Mouse (Mus musculus): ENCODE data around the gene Rbm19. TPM values are rescaled to one million over a fixed set of nuclear protein-coding genes. Genes with fewer than 3 reads are reported as not detected.
A peak's percentile ranks its signal among the peaks of the same experiment; 100 is the strongest.

Rbm19 gene
- polyA plus RNA-seq, 1 experiment = 16.8 TPM

DNA sequence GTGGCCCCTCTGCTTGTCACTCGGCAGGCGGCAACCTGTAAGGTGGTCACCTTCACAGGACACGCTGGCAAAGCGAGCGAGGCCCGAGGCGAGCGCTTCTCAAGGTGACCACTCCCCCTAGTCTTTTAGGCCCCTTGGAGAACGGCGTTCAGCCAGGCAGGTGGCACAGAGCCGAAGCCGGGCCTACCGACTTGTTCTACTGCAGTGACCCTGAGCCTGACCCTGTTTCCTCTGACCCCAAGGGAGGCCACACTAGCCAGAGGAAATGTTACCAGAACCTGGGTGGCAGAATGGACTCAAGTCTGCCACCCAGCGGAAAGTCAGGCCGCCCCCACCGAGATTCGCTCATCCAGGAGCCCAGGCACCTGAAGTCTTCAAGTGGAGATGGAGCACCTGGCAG, 94.9 kb downstream of the Rbm19 start:
- TF ChIP-seq CTCF (IDR thresholded peaks at IDR 0.05; ENCODE audit: borderline replicate concordance, insufficient read depth, low read length) = peak; percentile 22; the same call in 1 of the 2 replicates
- no peak for TF ChIP-seq POLR2A (IDR thresholded peaks at IDR 0.05; ENCODE audit: low read depth, low read length)
- no peak overlapping the region for H3K4me3 ChIP-seq (ENCODE audit: insufficient read depth, low read length)
- H3K4me1 ChIP-seq (ENCODE audit: control insufficient read depth, insufficient read depth, low read length) = no peaks in the 10 kb centered on the region
- H3K27ac ChIP-seq (ENCODE audit: insufficient read depth, low read length) = no peak overlapping the region

DNA sequence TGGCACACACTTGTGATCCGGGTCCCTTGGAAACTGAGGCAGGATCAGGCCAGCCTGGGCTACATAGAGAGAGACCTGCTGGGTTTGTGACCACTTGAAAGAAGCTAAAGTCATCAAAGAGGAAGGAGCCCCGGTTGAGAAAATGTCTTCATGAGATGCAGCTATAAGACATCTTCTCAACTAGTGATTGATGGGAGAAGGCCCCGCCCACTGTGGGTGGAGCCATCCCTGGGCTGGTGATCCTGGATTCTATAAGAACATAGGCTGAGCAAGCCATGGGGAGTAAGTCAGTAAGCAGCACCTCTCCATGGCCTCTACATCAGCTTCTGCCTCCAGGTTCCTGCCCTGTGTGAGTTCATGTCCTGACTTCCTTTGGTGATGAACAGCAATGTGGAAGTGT, 98.2 kb downstream of the Rbm19 start:
- H3K27ac ChIP-seq (ENCODE audit: insufficient read depth, low read length) = no peak overlapping the region
- TF ChIP-seq POLR2A (IDR thresholded peaks at IDR 0.05; ENCODE audit: low read depth, low read length) = no peak
- TF ChIP-seq CTCF (IDR thresholded peaks at IDR 0.05; ENCODE audit: borderline replicate concordance, insufficient read depth, low read length) = no peak
- H3K4me1 ChIP-seq (ENCODE audit: control insufficient read depth, insufficient read depth, low read length) = no peaks in the 10 kb centered on the region
- H3K4me3 ChIP-seq (ENCODE audit: insufficient read depth, low read length) = no peak overlapping the region

DNA sequence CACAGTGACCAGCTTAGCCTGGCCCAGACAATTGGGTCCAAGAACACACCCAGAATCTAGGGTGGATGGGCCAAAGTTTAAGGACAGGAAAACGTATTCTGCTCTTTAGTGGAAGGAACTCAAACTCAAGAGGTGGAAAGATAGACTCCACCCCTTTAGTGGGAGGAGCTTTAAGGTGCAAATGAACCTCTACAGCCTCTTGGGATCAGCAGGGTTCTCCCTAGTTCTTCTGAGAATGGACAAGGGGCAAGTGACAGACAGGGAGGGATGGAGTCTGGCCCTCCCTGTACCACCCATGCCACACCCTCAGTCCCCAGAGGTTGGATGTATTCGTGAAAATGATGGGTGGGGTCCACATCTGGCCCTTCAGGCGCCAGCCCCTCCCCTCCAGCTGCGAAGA, 105.0 kb downstream of the Rbm19 start:
- H3K4me1 ChIP-seq (ENCODE audit: control insufficient read depth, insufficient read depth, low read length) = no peaks in the 10 kb centered on the region
- TF ChIP-seq POLR2A (IDR thresholded peaks at IDR 0.05; ENCODE audit: low read depth, low read length) (no peak), CTCF (IDR thresholded peaks at IDR 0.05; ENCODE audit: borderline replicate concordance, insufficient read depth, low read length) (no peak)
- no peak overlapping the region for H3K4me3 ChIP-seq (ENCODE audit: insufficient read depth, low read length)
- no peak overlapping the region for H3K27ac ChIP-seq (ENCODE audit: insufficient read depth, low read length)

DNA sequence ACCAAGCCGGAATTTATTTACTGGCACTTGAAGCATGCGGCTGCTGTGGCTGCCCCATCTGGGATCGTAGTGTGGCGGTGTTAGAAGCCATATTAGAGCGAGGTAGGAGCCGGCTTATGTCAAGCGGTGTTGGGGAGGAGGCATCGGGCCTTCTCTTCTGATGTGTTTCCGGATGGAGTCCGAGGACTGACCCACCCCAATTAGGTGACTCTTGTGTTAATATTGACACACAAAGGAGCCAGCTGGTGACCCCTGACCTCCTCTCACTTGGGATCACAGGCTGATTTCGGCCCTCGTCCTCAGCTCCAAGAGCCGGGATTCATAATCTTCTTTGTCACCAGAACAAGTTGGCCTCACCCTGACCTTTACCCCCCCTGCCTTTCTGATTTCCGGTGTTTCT, 109.1 kb downstream of the Rbm19 start:
- TF ChIP-seq POLR2A (IDR thresholded peaks at IDR 0.05; ENCODE audit: low read depth, low read length) (no peak), CTCF (IDR thresholded peaks at IDR 0.05; ENCODE audit: borderline replicate concordance, insufficient read depth, low read length) (no peak)
- H3K27ac ChIP-seq (ENCODE audit: insufficient read depth, low read length) = no peak overlapping the region
- no peak overlapping the region for H3K4me3 ChIP-seq (ENCODE audit: insufficient read depth, low read length)
- H3K4me1 ChIP-seq (ENCODE audit: control insufficient read depth, insufficient read depth, low read length) = no peaks in the 10 kb centered on the region

DNA sequence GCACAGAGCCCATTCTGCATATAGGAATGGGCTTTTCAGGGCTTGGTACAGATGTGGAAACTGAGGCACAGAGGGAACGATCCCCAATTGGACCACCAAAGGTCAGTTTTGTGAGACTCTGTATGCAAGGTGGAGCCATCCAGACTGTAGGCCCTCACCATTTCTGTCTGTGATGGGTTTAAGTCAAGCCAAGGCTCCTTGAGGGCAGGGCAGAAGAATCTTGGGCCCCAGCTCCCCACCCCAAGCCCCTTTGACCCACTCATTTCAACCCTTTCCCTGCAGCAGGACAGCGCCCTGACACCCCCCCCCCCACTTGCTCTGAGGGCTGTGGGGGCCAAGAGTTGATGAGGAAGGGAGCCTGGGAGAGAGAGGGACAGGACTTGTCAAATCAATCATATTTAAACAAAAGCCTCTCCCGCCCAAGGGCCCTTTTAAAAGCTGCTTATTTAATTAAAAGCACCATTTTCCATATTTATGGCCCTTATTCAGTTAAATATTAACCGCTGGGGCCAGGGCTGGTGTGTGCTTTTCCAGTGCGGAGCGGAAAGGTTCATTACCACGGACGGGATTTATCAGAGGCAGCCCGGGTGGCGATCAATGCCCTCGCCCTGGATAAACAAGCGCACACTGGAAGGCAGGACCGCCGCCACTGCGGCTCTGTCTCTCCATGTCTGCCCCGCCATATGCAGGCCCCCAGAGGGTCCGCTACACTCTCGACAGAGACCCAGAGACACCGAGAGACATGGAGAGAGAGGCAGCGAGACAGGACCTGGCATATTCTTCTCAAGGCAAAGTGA, 112.5 kb downstream of the Rbm19 start:
- Histone ChIP-seq H3K4me1 (ENCODE audit: control insufficient read depth, insufficient read depth, low read length) (no peaks in the 10 kb centered on the region), H3K27ac (ENCODE audit: insufficient read depth, low read length) (no peak overlapping the region), H3K4me3 (ENCODE audit: insufficient read depth, low read length) (no peak overlapping the region)
- TF ChIP-seq POLR2A (IDR thresholded peaks at IDR 0.05; ENCODE audit: low read depth, low read length) (no peak), CTCF (IDR thresholded peaks at IDR 0.05; ENCODE audit: borderline replicate concordance, insufficient read depth, low read length) (no peak)

DNA sequence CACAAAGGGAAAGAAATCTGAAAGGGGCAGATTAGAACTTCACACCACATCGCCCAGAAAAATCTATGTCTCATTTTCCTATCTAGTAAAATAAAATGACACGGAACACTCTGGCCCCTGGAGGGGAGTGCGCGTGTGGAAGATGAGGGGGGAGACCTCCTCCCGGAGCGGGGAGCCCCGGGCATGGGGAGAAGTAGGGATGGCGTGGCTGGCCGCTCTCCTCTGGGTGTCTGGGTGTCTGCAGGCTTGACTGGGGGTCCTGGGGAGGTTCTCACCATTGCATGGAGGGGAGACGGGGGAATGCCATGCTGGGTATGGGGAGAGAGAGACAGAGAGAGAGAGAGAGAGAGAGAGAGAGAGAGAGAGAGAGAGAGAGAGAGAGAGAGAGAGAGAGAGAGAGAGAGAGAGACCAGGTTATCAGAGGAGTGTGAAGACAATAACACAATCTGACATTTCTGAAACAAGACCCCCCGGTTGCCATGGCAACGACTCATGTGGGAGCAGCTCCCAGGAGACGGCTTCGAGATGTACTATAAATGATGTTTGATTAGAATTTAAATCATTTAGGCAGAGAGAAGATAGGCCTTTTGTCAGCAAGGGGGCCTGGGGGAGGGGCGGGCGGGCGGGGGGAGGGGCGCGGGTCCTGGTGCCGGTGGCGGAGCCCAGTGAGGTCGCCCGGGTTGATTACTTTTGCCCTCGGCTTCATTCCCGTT, 115.3 kb downstream of the Rbm19 start:
- TF ChIP-seq CTCF (IDR thresholded peaks at IDR 0.05; ENCODE audit: borderline replicate concordance, insufficient read depth, low read length) (no peak), POLR2A (IDR thresholded peaks at IDR 0.05; ENCODE audit: low read depth, low read length) (no peak)
- Histone ChIP-seq H3K4me1 (ENCODE audit: control insufficient read depth, insufficient read depth, low read length) (no peaks in the 10 kb centered on the region), H3K4me3 (ENCODE audit: insufficient read depth, low read length) (no peak overlapping the region), H3K27ac (ENCODE audit: insufficient read depth, low read length) (no peak overlapping the region)

DNA sequence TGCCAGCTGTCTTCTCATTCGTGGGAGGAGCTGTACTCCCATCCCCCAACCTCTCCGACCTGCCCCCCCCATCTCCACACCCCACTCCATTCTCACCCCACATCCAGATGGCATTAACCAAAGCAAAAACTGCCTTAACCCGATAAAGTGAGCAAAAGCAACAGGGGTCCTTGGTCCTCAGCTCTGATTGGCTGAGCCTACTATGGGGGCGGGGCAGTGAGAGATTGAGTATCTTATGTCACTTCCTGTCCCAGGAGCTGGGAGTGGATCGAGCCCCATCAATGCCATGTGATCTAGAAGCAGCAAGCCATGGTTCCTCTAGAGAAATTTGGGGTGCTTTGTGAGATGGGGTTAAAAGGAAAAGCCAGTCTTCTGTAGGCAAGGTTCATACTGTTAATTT, 118.9 kb downstream of the Rbm19 start:
- no peaks in the 10 kb centered on the region for H3K4me1 ChIP-seq (ENCODE audit: control insufficient read depth, insufficient read depth, low read length)
- no peak overlapping the region for H3K27ac ChIP-seq (ENCODE audit: insufficient read depth, low read length)
- H3K4me3 ChIP-seq (ENCODE audit: insufficient read depth, low read length) = no peak overlapping the region
- TF ChIP-seq CTCF (IDR thresholded peaks at IDR 0.05; ENCODE audit: borderline replicate concordance, insufficient read depth, low read length) (no peak), POLR2A (IDR thresholded peaks at IDR 0.05; ENCODE audit: low read depth, low read length) (no peak)

DNA sequence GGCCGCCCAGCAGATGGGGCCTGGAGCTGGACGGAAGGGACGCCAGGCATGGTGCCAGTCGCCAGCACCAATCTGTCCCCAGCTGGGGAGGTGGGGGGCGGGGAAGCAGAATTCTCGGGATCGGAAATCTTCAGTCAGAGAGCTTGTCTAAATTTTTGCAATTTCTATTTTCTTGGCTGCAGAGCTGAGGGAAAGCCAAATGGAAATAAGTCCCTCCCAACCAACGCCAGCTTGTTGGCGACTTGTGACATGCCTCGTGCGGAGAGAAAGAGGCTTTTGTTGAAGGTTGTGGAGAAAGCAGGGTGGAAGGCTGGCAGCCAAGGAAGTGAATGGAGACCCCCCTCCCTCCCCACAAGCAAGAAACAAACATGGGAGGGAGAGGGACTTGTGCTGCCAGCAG, 119.3 kb downstream of the Rbm19 start:
- Histone ChIP-seq H3K27ac (ENCODE audit: insufficient read depth, low read length) (no peak overlapping the region), H3K4me3 (ENCODE audit: insufficient read depth, low read length) (no peak overlapping the region), H3K4me1 (ENCODE audit: control insufficient read depth, insufficient read depth, low read length) (no peaks in the 10 kb centered on the region)
- TF ChIP-seq POLR2A (IDR thresholded peaks at IDR 0.05; ENCODE audit: low read depth, low read length) (no peak), CTCF (IDR thresholded peaks at IDR 0.05; ENCODE audit: borderline replicate concordance, insufficient read depth, low read length) (no peak)

DNA sequence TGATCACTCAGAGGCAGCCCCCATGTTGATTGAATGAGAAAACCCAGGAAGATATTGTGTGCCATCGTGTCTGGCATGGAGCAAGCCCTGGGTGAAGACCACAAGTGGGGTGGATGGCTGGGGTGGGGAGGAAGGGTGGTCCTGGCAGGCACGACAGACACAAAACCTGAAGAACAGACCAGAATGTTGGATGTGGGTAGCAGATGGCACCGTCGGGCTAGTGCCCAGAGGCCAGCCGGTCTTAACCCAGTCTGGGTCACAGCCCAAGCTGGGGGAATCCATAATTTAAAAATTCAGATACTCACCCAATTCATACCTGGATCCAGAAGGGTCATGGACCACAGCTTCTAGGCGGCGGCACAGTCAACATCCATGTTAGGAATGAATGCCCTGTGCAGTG, 123.8 kb downstream of the Rbm19 start:
- H3K4me1 ChIP-seq (ENCODE audit: control insufficient read depth, insufficient read depth, low read length) = no peaks in the 10 kb centered on the region
- no peak for TF ChIP-seq CTCF (IDR thresholded peaks at IDR 0.05; ENCODE audit: borderline replicate concordance, insufficient read depth, low read length)
- no peak for TF ChIP-seq POLR2A (IDR thresholded peaks at IDR 0.05; ENCODE audit: low read depth, low read length)
- H3K27ac ChIP-seq (ENCODE audit: insufficient read depth, low read length) = no peak overlapping the region
- no peak overlapping the region for H3K4me3 ChIP-seq (ENCODE audit: insufficient read depth, low read length)

DNA sequence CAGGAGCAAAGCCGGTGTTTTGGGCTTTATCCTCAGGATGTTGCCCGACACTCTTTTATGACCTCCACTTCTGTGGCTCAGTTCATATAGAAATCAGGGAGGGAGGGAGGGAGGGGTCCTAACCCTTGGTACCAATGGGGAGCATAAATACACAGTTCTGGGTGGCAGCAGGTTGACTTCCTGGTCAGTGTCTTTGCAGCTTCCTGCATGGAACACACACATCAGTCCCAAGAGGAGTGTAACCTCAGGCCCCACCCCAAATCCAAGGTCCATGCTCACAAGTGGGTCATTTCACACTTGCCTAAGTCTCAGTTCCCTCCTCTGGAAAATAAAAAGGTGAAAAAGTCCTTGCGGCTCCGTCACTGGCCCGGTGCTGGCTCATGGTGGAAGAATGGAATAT, 129.1 kb downstream of the Rbm19 start:
- TF ChIP-seq POLR2A (IDR thresholded peaks at IDR 0.05; ENCODE audit: low read depth, low read length) (no peak), CTCF (IDR thresholded peaks at IDR 0.05; ENCODE audit: borderline replicate concordance, insufficient read depth, low read length) (no peak)
- Histone ChIP-seq H3K4me3 (ENCODE audit: insufficient read depth, low read length) (no peak overlapping the region), H3K27ac (ENCODE audit: insufficient read depth, low read length) (no peak overlapping the region), H3K4me1 (ENCODE audit: control insufficient read depth, insufficient read depth, low read length) (no peaks in the 10 kb centered on the region)

Measured in embryonic fibroblast, embryonic 13.5 days (primary cell).